Mouse (Mus musculus): ENCODE results near the gene 1700123L14Rik. TPM values are rescaled to one million over a fixed set of nuclear protein-coding genes. Genes with fewer than 3 reads are reported as not detected.
"Not testable (repeated sequence)": the region's sequence is repeated elsewhere in the genome, so short reads cannot be mapped to it uniquely, and the experiment has no call there.

1700123L14Rik gene
- 0.10 TPM in 1 of 2 replicates, not detected in the other for polyA plus RNA-seq (2015; fragmentation: Nextera tagmentation; extraction: Ambion mirVana)

DNA sequence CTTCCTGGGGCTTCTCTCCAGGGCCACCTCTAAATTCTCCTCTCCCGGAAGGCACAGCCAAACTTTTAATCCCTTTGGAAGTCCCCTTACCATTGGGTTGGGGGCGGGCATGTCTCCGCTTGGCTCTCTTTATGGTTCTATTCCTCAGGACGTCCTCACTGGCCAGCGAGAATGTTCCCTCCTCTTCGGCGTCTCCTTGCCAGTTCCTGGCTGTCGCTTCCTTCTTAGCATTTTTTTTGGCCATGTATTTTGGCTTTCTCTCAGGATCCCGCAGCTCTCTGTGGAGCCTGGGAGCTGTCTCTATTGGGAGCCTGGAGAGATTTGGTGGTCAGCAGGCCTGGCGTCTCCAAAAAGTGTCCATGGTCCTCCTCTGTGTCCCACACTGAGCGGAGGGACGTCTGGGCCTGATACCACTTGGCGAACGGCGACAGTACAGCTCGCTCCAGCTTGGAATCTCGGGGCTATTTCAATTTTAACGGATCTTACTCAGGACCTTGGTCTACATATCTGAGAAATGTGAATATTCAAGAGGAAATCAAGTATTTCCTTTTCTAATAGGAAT, at the start of gene 1700123L14Rik:
Gene 1700123L14Rik, minus strand, starts transcription at position 426 of the 562 bp plus-strand sequence.
- H3K9ac ChIP-seq (ENCODE audit: low read depth, low read length): no peak within 1 kb of the TSS
- H3K4me1 ChIP-seq (ENCODE audit: control insufficient read depth, insufficient read depth, low read length): no peaks in the 10 kb centered on the region
- no peak within 1 kb of the TSS for H3K4me3 ChIP-seq (ENCODE audit: low read depth, low read length)
- H3K4me2 ChIP-seq (ENCODE audit: low read length): no peak within 1 kb of the TSS
- H3K27me3 ChIP-seq (ENCODE audit: control insufficient read depth, insufficient read depth, low read depth, low read length): no peaks in the 10 kb centered on the region
- no peak for ATAC-seq
- H3K27ac ChIP-seq (ENCODE audit: low read length): no peak within 1 kb of the TSS
- no peaks in the 10 kb centered on the region for H3K36me3 ChIP-seq (ENCODE audit: control insufficient read depth, insufficient read depth, low read length)
- no peaks in the 10 kb centered on the region for H3K9me3 ChIP-seq (replicated peaks; ENCODE audit: control insufficient read depth, low read length, poor library complexity, severe bottlenecking)
- 86% methylated on average over 18 of the region's 18 CpGs for WGBS

DNA sequence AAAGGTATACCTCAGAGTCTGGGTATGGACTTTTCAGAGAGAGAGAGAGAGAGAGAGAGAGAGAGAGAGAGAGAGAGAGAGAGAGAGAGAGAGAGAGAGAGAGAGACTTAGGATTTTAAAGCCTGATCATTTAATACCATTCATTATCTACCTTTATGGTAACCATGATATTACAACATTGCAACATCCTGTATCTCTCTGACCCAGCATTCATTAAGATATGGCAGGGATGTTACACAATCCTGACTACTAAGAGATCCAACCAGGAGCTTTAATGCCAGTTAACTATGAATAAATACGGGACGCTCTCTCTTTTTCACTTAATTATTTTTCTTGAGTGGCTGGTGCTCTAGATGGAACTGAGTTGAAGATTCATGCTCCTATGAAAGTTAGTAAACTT, 39.4 kb upstream of the 1700123L14Rik start:
- H3K36me3 ChIP-seq (ENCODE audit: control insufficient read depth, insufficient read depth, low read length): no peaks in the 10 kb centered on the region
- H3K9ac ChIP-seq (ENCODE audit: low read depth, low read length): no peak overlapping the region
- no peak for ATAC-seq
- H3K4me1 ChIP-seq (ENCODE audit: control insufficient read depth, insufficient read depth, low read length): no peaks in the 10 kb centered on the region
- H3K9me3 ChIP-seq (replicated peaks; ENCODE audit: control insufficient read depth, low read length, poor library complexity, severe bottlenecking): no peaks in the 10 kb centered on the region
- H3K4me3 ChIP-seq (ENCODE audit: low read depth, low read length): no peak overlapping the region
- no peak overlapping the region for H3K27ac ChIP-seq (ENCODE audit: low read length)
- H3K27me3 ChIP-seq (ENCODE audit: control insufficient read depth, insufficient read depth, low read depth, low read length): no peaks in the 10 kb centered on the region
- H3K4me2 ChIP-seq (ENCODE audit: low read length): no peak overlapping the region
- WGBS: 94% methylated on average over 2 of the region's 2 CpGs

GRCm38 (mm10) chr6:96198991-96199390, 32.9 kb upstream of the 1700123L14Rik start:
- ATAC-seq; H3K9ac ChIP-seq (ENCODE audit: low read depth, low read length); H3K27me3 ChIP-seq (ENCODE audit: control insufficient read depth, insufficient read depth, low read depth, low read length); H3K36me3 ChIP-seq (ENCODE audit: control insufficient read depth, insufficient read depth, low read length); H3K4me2 ChIP-seq (ENCODE audit: low read length); H3K9me3 ChIP-seq (replicated peaks; ENCODE audit: control insufficient read depth, low read length, poor library complexity, severe bottlenecking); H3K4me3 ChIP-seq (ENCODE audit: low read depth, low read length); H3K4me1 ChIP-seq (ENCODE audit: control insufficient read depth, insufficient read depth, low read length); H3K27ac ChIP-seq (ENCODE audit: low read length): not testable (repeated sequence)
- WGBS: 89% methylated on average over 2 of the region's 2 CpGs

GRCm38 (mm10) chr6:96186517-96186916, 20.5 kb upstream of the 1700123L14Rik start:
- Histone ChIP-seq H3K4me1 (ENCODE audit: control insufficient read depth, insufficient read depth, low read length) (no peaks in the 10 kb centered on the region), H3K36me3 (ENCODE audit: control insufficient read depth, insufficient read depth, low read length) (no peaks in the 10 kb centered on the region), H3K27ac (ENCODE audit: low read length) (no peak overlapping the region), H3K27me3 (ENCODE audit: control insufficient read depth, insufficient read depth, low read depth, low read length) (no peaks in the 10 kb centered on the region), H3K9ac (ENCODE audit: low read depth, low read length) (no peak overlapping the region), H3K9me3 (replicated peaks; ENCODE audit: control insufficient read depth, low read length, poor library complexity, severe bottlenecking) (no peaks in the 10 kb centered on the region), H3K4me2 (ENCODE audit: low read length) (no peak overlapping the region), H3K4me3 (ENCODE audit: low read depth, low read length) (no peak overlapping the region)
- 79% methylated on average over 2 of the region's 2 CpGs for WGBS
- ATAC-seq: no peak

DNA sequence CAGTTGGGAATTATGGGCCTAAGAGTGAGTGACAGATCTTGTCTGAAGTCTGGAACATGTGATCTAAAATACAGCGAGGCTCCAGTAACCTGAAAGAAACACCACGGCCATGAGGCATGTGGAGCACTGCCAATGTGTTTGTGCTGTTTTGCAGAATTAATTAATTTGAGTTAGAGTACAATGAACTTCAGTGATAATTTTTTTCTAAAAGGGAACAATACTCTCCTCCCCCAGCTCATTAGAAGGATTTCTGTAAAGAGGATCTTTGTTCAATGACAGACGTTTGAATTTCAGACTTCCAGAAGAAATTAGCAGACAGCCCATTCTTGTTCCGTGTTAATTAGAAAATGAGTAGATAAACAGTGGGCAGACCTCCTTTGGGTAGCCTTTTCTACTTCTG, 17.3 kb upstream of the 1700123L14Rik start:
- Histone ChIP-seq H3K4me2 (ENCODE audit: low read length) (no peak overlapping the region), H3K4me1 (ENCODE audit: control insufficient read depth, insufficient read depth, low read length) (no peaks in the 10 kb centered on the region), H3K9ac (ENCODE audit: low read depth, low read length) (no peak overlapping the region), H3K27me3 (ENCODE audit: control insufficient read depth, insufficient read depth, low read depth, low read length) (no peaks in the 10 kb centered on the region), H3K4me3 (ENCODE audit: low read depth, low read length) (no peak overlapping the region), H3K9me3 (replicated peaks; ENCODE audit: control insufficient read depth, low read length, poor library complexity, severe bottlenecking) (no peaks in the 10 kb centered on the region), H3K36me3 (ENCODE audit: control insufficient read depth, insufficient read depth, low read length) (no peaks in the 10 kb centered on the region), H3K27ac (ENCODE audit: low read length) (no peak overlapping the region)
- WGBS: 42% methylated on average over 4 of the region's 4 CpGs
- no peak for ATAC-seq

DNA sequence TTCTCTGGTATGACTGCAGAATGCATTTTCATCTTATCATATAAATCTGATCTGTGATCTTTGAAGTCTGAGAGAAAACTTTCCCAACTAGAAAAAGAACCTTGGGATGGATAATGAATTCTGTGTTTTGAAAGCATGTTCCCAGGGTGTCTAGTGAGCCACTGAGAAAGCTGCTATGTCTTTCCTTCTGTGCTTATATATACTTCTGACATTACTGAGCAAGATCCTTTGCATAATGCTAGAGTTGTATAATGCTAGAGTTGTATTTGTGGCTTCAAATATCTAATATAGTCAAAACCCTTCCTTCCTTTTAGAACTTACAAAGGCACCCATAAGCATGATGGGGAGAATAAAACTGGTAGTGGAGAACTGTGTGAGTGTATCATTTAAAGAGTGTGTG, 12.5 kb upstream of the 1700123L14Rik start:
- Histone ChIP-seq H3K4me3 (ENCODE audit: low read depth, low read length) (no peak overlapping the region), H3K4me1 (ENCODE audit: control insufficient read depth, insufficient read depth, low read length) (no peaks in the 10 kb centered on the region), H3K9me3 (replicated peaks; ENCODE audit: control insufficient read depth, low read length, poor library complexity, severe bottlenecking) (no peaks in the 10 kb centered on the region), H3K36me3 (ENCODE audit: control insufficient read depth, insufficient read depth, low read length) (no peaks in the 10 kb centered on the region), H3K27me3 (ENCODE audit: control insufficient read depth, insufficient read depth, low read depth, low read length) (no peaks in the 10 kb centered on the region), H3K9ac (ENCODE audit: low read depth, low read length) (no peak overlapping the region), H3K27ac (ENCODE audit: low read length) (no peak overlapping the region), H3K4me2 (ENCODE audit: low read length) (no peak overlapping the region)
- no peak for ATAC-seq

GRCm38 (mm10) chr6:96173681-96174080, 7.6 kb upstream of the 1700123L14Rik start:
- 89% methylated on average over 3 of the region's 3 CpGs for WGBS
- no peak for ATAC-seq
- Histone ChIP-seq H3K27ac (ENCODE audit: low read length) (no peak overlapping the region), H3K4me3 (ENCODE audit: low read depth, low read length) (no peak overlapping the region), H3K4me1 (ENCODE audit: control insufficient read depth, insufficient read depth, low read length) (no peaks in the 10 kb centered on the region), H3K36me3 (ENCODE audit: control insufficient read depth, insufficient read depth, low read length) (no peaks in the 10 kb centered on the region), H3K4me2 (ENCODE audit: low read length) (no peak overlapping the region), H3K9me3 (replicated peaks; ENCODE audit: control insufficient read depth, low read length, poor library complexity, severe bottlenecking) (no peaks in the 10 kb centered on the region), H3K9ac (ENCODE audit: low read depth, low read length) (no peak overlapping the region), H3K27me3 (ENCODE audit: control insufficient read depth, insufficient read depth, low read depth, low read length) (no peaks in the 10 kb centered on the region)

DNA sequence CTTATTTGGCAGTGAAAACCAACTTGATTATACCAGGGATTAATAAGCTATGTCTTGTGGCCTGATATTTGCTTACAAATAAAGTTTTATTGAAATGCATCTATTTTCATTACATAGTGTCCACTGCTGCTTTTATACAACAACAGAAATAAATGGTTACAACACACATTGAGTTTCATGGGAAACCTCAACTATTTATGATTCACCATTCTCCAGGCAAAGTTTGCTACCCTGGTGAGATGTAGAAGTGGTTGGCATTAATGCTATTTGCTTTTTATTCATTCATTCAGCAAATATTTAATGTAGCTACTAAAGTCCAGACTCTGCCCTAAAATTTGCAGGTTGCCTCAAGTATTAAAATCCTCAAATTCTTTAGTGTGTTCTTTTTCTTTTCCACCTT, 988 bp upstream of the 1700123L14Rik start:
- H3K36me3 ChIP-seq (ENCODE audit: control insufficient read depth, insufficient read depth, low read length): no peaks in the 10 kb centered on the region
- ATAC-seq: no peak
- H3K4me3 ChIP-seq (ENCODE audit: low read depth, low read length): no peak overlapping the region
- no peak overlapping the region for H3K27ac ChIP-seq (ENCODE audit: low read length)
- no peak overlapping the region for H3K4me2 ChIP-seq (ENCODE audit: low read length)
- no peaks in the 10 kb centered on the region for H3K4me1 ChIP-seq (ENCODE audit: control insufficient read depth, insufficient read depth, low read length)
- no peaks in the 10 kb centered on the region for H3K9me3 ChIP-seq (replicated peaks; ENCODE audit: control insufficient read depth, low read length, poor library complexity, severe bottlenecking)
- H3K27me3 ChIP-seq (ENCODE audit: control insufficient read depth, insufficient read depth, low read depth, low read length): no peaks in the 10 kb centered on the region
- no peak overlapping the region for H3K9ac ChIP-seq (ENCODE audit: low read depth, low read length)

- H3K36me3 ChIP-seq (ENCODE audit: control insufficient read depth, insufficient read depth, low read length): no peaks in the 10 kb centered on the region
- H3K4me2 ChIP-seq (ENCODE audit: low read length): no peak overlapping the region
- 93% methylated on average over 13 of the region's 13 CpGs for WGBS
- no peaks in the 10 kb centered on the region for H3K9me3 ChIP-seq (replicated peaks; ENCODE audit: control insufficient read depth, low read length, poor library complexity, severe bottlenecking)
- ATAC-seq: no peak
- H3K9ac ChIP-seq (ENCODE audit: low read depth, low read length): no peak overlapping the region
- H3K27me3 ChIP-seq (ENCODE audit: control insufficient read depth, insufficient read depth, low read depth, low read length): no peaks in the 10 kb centered on the region
- no peak overlapping the region for H3K4me3 ChIP-seq (ENCODE audit: low read depth, low read length)
- H3K4me1 ChIP-seq (ENCODE audit: control insufficient read depth, insufficient read depth, low read length): no peaks in the 10 kb centered on the region
- no peak overlapping the region for H3K27ac ChIP-seq (ENCODE audit: low read length)
These were observed 640 bp downstream of the 1700123L14Rik start for GRCm38 (mm10) chr6:96165403-96165802.

All from midbrain, embryonic 16.5 days (tissue).